Mouse (Mus musculus): Measurements from ENCODE around the gene Ice2.
A peak's percentile ranks its signal among the peaks of the same experiment; 100 is the strongest.

The Ice2 gene

GRCm38 (mm10) chr9:69397760-69398452, at the start of gene Ice2:
Ice2 (plus strand) TSS chr9:69397906.
- peak; percentile 72 for DNase-seq

- DNase-seq, result no peak
Measured at GRCm38 (mm10) chr9:69349537-69349936, 48.2 kb upstream of the Ice2 start.

GRCm38 (mm10) chr9:69354228-69354627, 43.5 kb upstream of the Ice2 start:
- no peak for DNase-seq

GRCm38 (mm10) chr9:69357834-69358233, 39.9 kb upstream of the Ice2 start:
- DNase-seq, result peak; percentile 24

GRCm38 (mm10) chr9:69358797-69359196, 38.9 kb upstream of the Ice2 start:
- no peak for DNase-seq

GRCm38 (mm10) chr9:69361951-69362445, 35.7 kb upstream of the Ice2 start:
- no peak for DNase-seq

GRCm38 (mm10) chr9:69362766-69363165, 34.9 kb upstream of the Ice2 start:
- no peak for DNase-seq

GRCm38 (mm10) chr9:69364117-69364516, 33.6 kb upstream of the Ice2 start:
- DNase-seq, result no peak

- DNase-seq, result no peak
Measured at GRCm38 (mm10) chr9:69367055-69367454, 30.7 kb upstream of the Ice2 start.

- DNase-seq, result peak; percentile 41
Measured at GRCm38 (mm10) chr9:69368071-69368470, 29.6 kb upstream of the Ice2 start.

- no peak for DNase-seq
Measured at GRCm38 (mm10) chr9:69371046-69371724, 26.5 kb upstream of the Ice2 start.

- DNase-seq, result no peak
Measured at GRCm38 (mm10) chr9:69372871-69373270, 24.8 kb upstream of the Ice2 start.

GRCm38 (mm10) chr9:69376982-69377653, 20.6 kb upstream of the Ice2 start:
- DNase-seq, result no peak

GRCm38 (mm10) chr9:69377654-69378045, 20.1 kb upstream of the Ice2 start:
- DNase-seq, result no peak

- DNase-seq, result no peak
Measured at GRCm38 (mm10) chr9:69380546-69380945, 17.2 kb upstream of the Ice2 start.

- no peak for DNase-seq
Measured at GRCm38 (mm10) chr9:69381741-69382140, 16.0 kb upstream of the Ice2 start.

- no peak for DNase-seq
Measured at GRCm38 (mm10) chr9:69384475-69384874, 13.2 kb upstream of the Ice2 start.

- DNase-seq, result no peak
Measured at GRCm38 (mm10) chr9:69384905-69385304, 12.8 kb upstream of the Ice2 start.

GRCm38 (mm10) chr9:69387296-69387695, 10.4 kb upstream of the Ice2 start:
- DNase-seq, result no peak

GRCm38 (mm10) chr9:69390631-69391030, 7.1 kb upstream of the Ice2 start:
- no peak for DNase-seq

GRCm38 (mm10) chr9:69394234-69394633, 3.5 kb upstream of the Ice2 start:
- DNase-seq, result no peak

GRCm38 (mm10) chr9:69397432-69397759, 310 bp upstream of the Ice2 start:
- DNase-seq, result no peak

GRCm38 (mm10) chr9:69398453-69398850, 746 bp downstream of the Ice2 start:
- no peak for DNase-seq

GRCm38 (mm10) chr9:69404671-69405070, 7.0 kb downstream of the Ice2 start:
- DNase-seq, result no peak
